Mouse (Mus musculus) hindbrain, postnatal 0 days (tissue): ENCODE data around the gene Fgfr2. TPM values are rescaled to one million over a fixed set of nuclear protein-coding genes. Genes with fewer than 3 reads are reported as not detected.

Experiments used
- ATAC-seq: fragments of 200-750 bp; cut with Nextera tagmentation; 2 replicates; pipeline ENCODE4 v1.8.0; 2017; ENCODE audit warnings: mild to moderate bottlenecking, moderate TSS enrichment, moderate library complexity
- DNase-seq: peaks from one replicate; pipeline ENCODE4 v3.0.0-alpha.2; 2015; ENCODE audit warnings: low spot score
- H3K27ac ChIP-seq: fragments of 300-500 bp; sonication (generic); 2 replicates; pipeline ENCODE4 v1.5.1; 2014; ENCODE audit warnings: mild to moderate bottlenecking
- H3K27me3 ChIP-seq: fragments of 300-500 bp; sonication (generic); 2 replicates; pipeline ENCODE4 v1.6.1; 2014; ENCODE audit warnings: low read length, mixed read lengths; ENCODE audit not compliant: insufficient read depth
- H3K36me3 ChIP-seq: fragments of 300-500 bp; sonication (generic); 2 replicates; pipeline ENCODE4 v1.6.1; 2014; ENCODE audit warnings: low read length, mixed read lengths; ENCODE audit not compliant: insufficient read depth
- H3K4me1 ChIP-seq: fragments of 300-500 bp; sonication (generic); 2 replicates; pipeline ENCODE4 v1.6.1; 2014; ENCODE audit warnings: antibody characterized with exemption, low read length, mixed read lengths; ENCODE audit not compliant: insufficient read depth
- H3K4me2 ChIP-seq: fragments of 300-500 bp; sonication (generic); 2 replicates; pipeline ENCODE4 v1.6.1; 2014; ENCODE audit warnings: low read depth, mild to moderate bottlenecking, low read length, moderate library complexity, mixed read lengths
- H3K4me3 ChIP-seq: fragments of 300-500 bp; sonication (generic); 2 replicates; pipeline ENCODE4 v1.5.1; 2014; ENCODE audit warnings: low read length
- H3K9ac ChIP-seq: fragments of 300-500 bp; sonication (generic); replicated peaks from 2 replicates; pipeline ENCODE4 v1.6.1; 2014; ENCODE audit warnings: mild to moderate bottlenecking, low read length, moderate library complexity, mixed read lengths
- H3K9me3 ChIP-seq: fragments of 300-500 bp; sonication (generic); 2 replicates; pipeline ENCODE4 v1.6.1; 2016; ENCODE audit warnings: low read length, mixed read lengths
- CTCF ChIP-seq: IDR thresholded peaks from 2 replicates; pipeline ENCODE4 v1.5.1; 2016; ENCODE audit warnings: antibody characterized with exemption, control low read depth, low read depth
- WGBS: fragments of 180-500 bp; shearing (Covaris S2); extraction: QIAGEN DNeasy Blood & Tissue Kit; methylation state at CpG from one replicate; pipeline ENCODE4 v1.1.7; 2014; 5-methylcytosine and 5-hydroxymethylcytosine counted together
- polyA plus RNA-seq: library from polyadenylated mRNA; unstranded; fragments of >200 nt; fragmentation: Nextera tagmentation; extraction: Ambion mirVana; gene quantifications from 2 replicates; pipeline ENCODE4 v1.2.1, GENCODE M21; 2015
- total RNA-seq: library from RNA; depleted of rRNA; stranded (reverse); fragments of >200 nt; gene quantifications from 2 replicates; pipeline ENCODE4 v1.2.3, GENCODE M21; 2014

The Fgfr2 gene
- total and polyA plus RNA-seq, 2 experiments from 2014 or later = 17.3 to 49.0 TPM

DNA sequence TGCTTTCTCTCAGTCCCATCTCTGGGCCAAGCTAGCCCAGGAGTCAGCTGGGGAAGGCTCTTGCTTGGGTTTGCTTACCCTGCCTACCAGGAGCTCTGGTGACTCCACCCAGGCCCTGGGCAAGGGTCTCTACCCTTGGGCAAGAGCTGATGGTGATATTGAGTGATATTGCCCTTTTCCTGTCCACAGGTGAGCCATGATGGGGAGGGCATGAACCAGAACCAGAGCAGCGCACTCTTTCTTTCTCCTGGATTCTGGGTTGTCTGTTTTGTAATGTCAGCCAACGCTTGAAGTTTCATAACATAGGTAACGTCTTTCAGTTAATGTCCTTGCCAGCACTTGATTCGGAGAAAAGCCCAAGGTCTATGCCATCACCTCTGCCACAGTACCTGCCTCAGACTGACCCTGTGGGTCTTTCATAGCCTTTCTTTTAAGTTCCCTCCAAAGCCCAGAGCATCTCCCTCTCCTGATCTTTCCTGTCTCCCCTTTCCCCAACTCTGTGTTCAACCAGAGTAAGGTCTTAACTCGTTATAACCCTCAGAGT is 506.1 kb downstream of the Fgfr2 start:
- ATAC-seq (no peak), DNase-seq (no peak)
- H3K4me2 ChIP-seq = no peak overlapping the region
- H3K4me3 ChIP-seq = no peak overlapping the region
- no peak overlapping the region for H3K9ac ChIP-seq
- no peak overlapping the region for H3K27ac ChIP-seq
- no peaks in the 10 kb centered on the region for H3K27me3 ChIP-seq
- H3K36me3 ChIP-seq = no peaks in the 10 kb centered on the region
- H3K4me1 ChIP-seq = no peaks in the 10 kb centered on the region
- no peak for TF ChIP-seq CTCF
- H3K9me3 ChIP-seq = no peaks in the 10 kb centered on the region
- 90% methylated on average over 5 of the region's 5 CpGs for WGBS

DNA sequence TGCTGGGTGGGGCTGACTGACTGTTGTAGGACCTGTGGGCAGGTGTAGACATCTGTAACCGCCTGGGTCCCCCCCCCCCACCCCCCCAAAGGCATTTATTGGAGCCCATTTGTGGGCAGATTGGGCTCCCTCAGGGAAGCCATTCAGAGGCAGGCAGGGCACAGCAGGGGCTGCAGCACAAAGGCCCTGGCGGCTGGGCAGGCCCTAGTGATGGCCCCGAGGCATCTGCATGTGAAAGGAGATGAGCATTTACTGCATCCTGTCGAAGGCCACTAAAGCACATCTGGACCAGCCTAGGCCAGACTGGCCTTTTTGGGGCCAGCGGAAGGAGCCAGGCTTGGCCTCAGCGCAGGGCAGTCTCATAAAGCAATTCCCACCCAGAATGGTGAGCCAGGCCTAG is 506.8 kb downstream of the Fgfr2 start:
- 35% methylated on average over 6 of the region's 6 CpGs for WGBS

DNA sequence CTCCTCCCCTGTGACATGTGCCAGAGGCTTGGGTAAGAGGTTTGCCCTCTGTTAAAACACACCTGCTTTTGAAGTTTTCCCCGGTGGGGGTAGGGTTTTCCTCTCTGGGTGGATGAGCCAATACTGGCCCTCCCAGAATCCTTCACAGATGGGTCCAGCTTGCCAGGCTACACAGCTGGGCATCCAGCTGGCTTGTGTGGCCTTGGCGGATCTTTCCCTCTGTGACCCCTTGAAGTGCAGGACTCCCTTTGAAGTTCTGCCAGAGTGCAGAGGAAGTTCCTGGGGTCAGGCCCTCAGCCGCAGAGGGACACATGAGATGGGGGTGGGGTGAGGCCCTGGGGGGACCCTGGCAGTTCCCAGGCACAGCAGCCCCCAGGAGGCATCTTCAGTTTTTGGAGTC is 507.8 kb downstream of the Fgfr2 start:
- no peak overlapping the region for H3K9ac ChIP-seq
- 19% methylated on average over 3 of the region's 3 CpGs for WGBS
- no peak overlapping the region for H3K27ac ChIP-seq
- TF ChIP-seq CTCF = no peak
- no peak overlapping the region for H3K4me2 ChIP-seq
- no peaks in the 10 kb centered on the region for H3K9me3 ChIP-seq
- ATAC-seq (no peak), DNase-seq (no peak)
- no peaks in the 10 kb centered on the region for H3K27me3 ChIP-seq
- H3K4me1 ChIP-seq = no peaks in the 10 kb centered on the region
- no peak overlapping the region for H3K4me3 ChIP-seq
- no peaks in the 10 kb centered on the region for H3K36me3 ChIP-seq

More for the DNA sequence above, 506.8 kb downstream of the Fgfr2 start:
- H3K27ac ChIP-seq = no peak overlapping the region
- no peak for TF ChIP-seq CTCF
- no peak overlapping the region for H3K9ac ChIP-seq
- H3K4me2 ChIP-seq = no peak overlapping the region
- ATAC-seq (no peak), DNase-seq (no peak)
- H3K9me3 ChIP-seq = no peaks in the 10 kb centered on the region
- H3K4me1 ChIP-seq = no peaks in the 10 kb centered on the region
- H3K27me3 ChIP-seq = no peaks in the 10 kb centered on the region
- no peak overlapping the region for H3K4me3 ChIP-seq
- H3K36me3 ChIP-seq = no peaks in the 10 kb centered on the region

DNA sequence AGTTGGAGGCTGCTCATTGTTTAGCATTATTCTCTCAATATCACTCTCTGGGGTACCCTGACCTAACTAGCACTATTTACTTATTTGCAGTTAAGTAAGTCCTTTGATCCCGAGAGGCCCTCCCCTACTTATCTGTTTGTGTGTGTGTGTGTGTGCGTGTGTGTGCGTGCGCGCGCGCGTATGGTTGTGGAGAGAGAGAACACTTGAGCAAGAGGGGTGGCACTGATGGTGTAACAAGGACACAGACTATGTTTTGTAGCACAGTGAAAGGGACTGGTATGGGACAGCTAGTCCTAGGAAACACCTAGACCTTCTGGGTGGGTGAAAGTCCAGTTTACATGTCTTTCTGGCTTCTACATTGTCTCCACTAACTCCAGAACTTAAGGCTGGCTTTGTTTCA is 511.6 kb downstream of the Fgfr2 start:
- ATAC-seq (no peak), DNase-seq (no peak)
- H3K4me1 ChIP-seq = no peaks in the 10 kb centered on the region
- no peak for TF ChIP-seq CTCF
- H3K36me3 ChIP-seq = no peaks in the 10 kb centered on the region
- no peaks in the 10 kb centered on the region for H3K27me3 ChIP-seq
- no peak overlapping the region; the same call in 1 of the 2 replicates for H3K4me2 ChIP-seq
- H3K9ac ChIP-seq = no peak overlapping the region
- H3K4me3 ChIP-seq = no peak overlapping the region
- WGBS = 96% methylated on average over 8 of the region's 8 CpGs
- H3K9me3 ChIP-seq = no peaks in the 10 kb centered on the region
- H3K27ac ChIP-seq = no peak overlapping the region

DNA sequence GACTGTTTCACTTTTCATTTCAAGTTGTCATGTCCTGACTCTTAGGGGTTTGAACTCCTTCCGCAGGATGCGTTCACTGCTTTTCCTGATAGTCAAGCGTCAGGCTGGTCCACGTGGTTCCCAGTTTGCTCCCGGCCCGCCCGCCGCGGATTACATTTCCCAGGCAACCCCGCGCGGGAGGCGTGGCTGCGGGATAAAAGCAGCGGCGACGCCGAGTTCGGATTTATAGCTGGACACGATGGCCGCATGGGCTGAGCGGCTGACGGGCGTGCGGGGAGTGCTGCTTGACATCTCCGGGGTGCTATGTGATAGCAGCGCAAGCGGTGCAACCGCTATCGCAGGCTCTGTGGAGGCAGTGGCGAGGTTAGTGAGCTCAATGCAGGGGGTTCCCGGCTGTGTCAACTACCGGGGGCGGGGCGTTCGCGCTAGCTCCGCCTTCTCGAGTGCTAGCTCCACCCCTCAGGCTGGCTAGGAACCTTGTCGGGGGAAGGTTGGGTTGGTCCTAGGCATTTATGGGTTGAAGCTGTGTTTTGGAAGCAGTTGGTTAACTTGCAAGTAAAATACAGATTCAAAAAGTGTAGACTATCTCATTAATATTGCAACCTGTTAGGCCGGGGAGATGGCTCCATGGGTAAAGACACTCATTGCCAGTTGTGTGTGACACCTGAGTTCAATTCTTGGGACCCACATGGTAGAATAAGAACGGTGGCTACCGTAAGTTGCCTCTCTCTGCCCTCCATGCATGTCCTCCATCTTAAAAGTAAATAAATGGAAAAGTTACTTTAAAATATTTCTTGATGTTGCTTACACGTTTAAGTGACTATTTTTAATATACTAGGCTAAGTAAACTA is 512.5 kb downstream of the Fgfr2 start, which contains the start of gene Lhpp:
Gene Lhpp, plus strand, starts transcription at position 171 of the 851 bp plus-strand sequence.
- H3K4me3 ChIP-seq = peak within 1 kb of the TSS; percentile 59
- H3K27ac ChIP-seq = peak within 1 kb of the TSS; percentile 67; the same call in 1 of the 2 replicates
- no peaks in the 10 kb centered on the region for H3K9me3 ChIP-seq
- H3K4me1 ChIP-seq = no peaks in the 10 kb centered on the region
- DNase-seq = peak; percentile 88
- 8% methylated on average over 44 of the region's 44 CpGs for WGBS
- no peaks in the 10 kb centered on the region for H3K36me3 ChIP-seq
- peak within 1 kb of the TSS; percentile 67 for H3K4me2 ChIP-seq
- H3K27me3 ChIP-seq = no peaks in the 10 kb centered on the region
- TF ChIP-seq CTCF = no peak
- peak within 1 kb of the TSS; percentile 52 for H3K9ac ChIP-seq
- ATAC-seq = peak; percentile 94

DNA sequence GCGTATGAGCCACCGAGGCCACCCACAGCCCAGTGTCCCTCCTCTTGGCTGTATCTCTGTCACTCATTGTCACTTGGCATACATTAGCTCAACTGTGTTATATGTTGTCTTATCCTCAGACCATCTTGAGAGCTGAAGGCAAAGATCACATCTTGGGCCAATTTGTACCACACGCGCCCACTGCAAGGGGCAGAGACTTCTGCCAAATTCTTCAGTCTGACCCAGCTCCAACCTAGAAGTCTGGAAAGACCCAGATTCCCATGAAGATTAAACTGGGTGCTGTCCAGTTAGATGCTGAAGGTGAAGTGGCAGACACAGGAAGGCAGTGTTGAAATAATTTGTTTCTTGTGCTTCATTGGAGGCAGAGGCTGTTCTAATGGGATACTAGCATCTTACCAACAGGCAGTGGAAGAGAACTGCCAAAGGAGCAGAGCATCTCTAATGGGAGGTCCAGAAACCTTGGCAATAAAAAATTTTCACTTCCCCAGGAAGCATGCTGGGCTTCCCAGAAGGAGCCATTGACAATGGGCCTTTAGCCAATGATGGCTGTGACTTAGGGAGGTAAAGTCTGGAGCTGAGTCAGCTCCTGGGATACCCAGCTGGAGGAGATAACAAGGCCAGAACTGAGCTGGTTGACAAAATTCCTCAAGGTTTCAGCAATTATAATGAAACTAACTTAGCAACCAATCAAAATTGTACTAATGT is 514.7 kb downstream of the Fgfr2 start:
- WGBS = 75% methylated on average over 4 of the region's 4 CpGs
- Histone ChIP-seq H3K36me3 (no peaks in the 10 kb centered on the region), H3K27me3 (no peaks in the 10 kb centered on the region), H3K27ac (no peak overlapping the region), H3K9ac (no peak overlapping the region), H3K4me3 (no peak overlapping the region), H3K4me2 (no peak overlapping the region), H3K9me3 (no peaks in the 10 kb centered on the region), H3K4me1 (no peaks in the 10 kb centered on the region)
- no peak for ATAC-seq
- DNase-seq = no peak
- TF ChIP-seq CTCF = no peak
